Mouse (Mus musculus): ENCODE measurements around the gene Olfr389.

Gene Olfr389

DNA sequence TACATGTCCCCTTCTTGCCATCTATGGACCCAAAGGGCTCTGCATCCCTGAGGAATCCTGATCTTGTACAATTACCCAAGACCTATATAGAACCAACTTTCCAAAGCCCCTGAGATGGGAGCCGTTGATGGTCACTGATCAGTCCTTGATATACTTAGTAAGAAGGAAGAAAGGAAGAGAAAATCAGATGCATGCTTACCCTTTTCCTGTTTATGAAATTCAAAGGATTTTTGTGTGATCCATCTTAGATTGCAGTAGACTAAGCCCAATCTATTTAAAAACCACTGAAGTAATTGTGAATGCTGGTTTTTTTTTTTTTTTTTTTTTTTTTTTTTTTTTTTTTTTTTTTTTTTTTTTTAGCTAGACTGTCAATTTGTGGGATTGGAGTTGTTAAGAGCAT is at the start of gene Olfr389:
Olfr389 (minus strand) TSS at position 101 of the 400 bp plus-strand sequence.
- no peak for DNase-seq (ENCODE audit: low read depth, low spot score)

DNA sequence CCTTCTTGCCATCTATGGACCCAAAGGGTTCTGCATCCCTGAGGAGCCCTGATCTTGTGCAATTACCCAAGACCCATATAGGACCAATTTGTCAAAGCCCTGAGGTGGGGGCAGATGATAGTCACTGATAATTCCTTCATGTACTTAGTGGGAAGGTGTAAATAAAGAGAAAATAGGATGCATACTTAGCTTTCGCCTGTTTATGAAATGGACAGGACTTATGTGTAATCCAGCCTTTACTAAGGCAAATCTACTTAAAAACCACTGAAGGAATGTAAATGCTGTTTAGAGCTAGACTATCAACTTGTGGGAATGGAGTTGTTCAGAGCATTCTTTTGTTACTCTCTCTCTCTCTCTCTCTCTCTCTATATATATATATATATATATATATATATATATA is 36.4 kb upstream of the Olfr389 start, which contains the start of gene Olfr392:
Olfr392 (minus strand) TSS at position 101 of the 400 bp plus-strand sequence.
- no peak for DNase-seq (ENCODE audit: low read depth, low spot score)

DNA sequence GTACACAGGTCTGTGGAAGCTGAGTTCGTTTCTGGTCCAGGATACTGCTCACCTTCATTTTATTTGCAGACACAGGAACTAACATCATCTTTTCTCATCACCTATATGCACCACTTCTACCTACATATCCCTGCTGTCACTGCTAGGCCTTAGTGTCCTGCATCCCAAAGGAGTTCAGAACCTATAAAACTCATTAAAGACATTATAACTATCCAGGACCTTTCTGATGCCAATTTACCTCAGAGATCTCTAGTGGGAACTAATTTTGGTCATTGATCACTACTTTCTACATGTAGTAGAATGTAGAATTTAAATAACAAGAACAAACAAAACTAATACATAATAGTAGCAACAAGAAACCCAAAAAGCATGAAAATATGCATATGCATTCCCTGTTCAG is 22.4 kb upstream of the Olfr389 start, which contains the start of gene Olfr391-ps:
Olfr391-ps (minus strand) TSS at position 101 of the 400 bp plus-strand sequence.
- no peak for DNase-seq (ENCODE audit: low read depth, low spot score)

DNA sequence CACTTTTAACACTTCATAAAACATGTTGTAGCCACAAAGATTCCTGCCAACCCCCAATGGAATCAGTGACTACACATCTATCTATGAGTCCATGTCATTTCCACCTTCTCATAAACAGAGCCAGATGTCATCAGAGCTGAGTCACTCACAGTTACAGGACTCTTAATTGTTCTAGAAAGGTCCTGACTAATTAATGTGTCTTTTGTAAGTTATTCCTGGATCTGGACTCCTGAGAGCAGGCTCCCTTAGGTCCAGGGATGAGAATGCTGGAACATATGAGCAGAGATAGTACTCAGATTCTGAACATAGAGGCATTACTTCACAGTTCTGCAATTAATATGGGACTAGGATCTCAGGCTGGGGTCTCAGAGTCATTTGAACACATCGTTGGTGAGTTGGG is 2.2 kb upstream of the Olfr389 start, which contains the start of gene Olfr390:
Olfr390 (plus strand) TSS at position 301 of the 400 bp plus-strand sequence.
- DNase-seq (ENCODE audit: low read depth, low spot score): no peak

DNA sequence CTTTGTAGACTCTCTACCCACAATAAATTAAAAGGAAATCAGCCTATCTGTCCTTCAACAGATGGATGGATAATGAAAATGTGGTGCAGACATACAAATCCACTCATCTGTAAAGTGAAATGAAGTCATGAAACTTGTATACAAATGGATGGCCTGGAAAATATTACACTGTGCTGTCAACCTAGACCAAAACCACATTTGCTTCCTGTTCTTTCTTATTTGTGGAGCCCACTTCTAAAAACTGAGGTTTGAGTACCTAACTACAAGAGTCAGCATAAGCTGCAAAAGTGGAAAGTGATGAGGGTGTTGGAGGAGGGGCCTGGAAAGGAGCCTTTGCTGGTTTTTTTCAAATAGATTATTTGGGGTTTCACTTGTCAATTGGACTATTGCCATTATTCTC is 21.4 kb downstream of the Olfr389 start:
- no peak for DNase-seq (ENCODE audit: low read depth, low spot score)
